13 mouse cellular contexts compared by ENCODE assay signal in the genomic region with DNA sequence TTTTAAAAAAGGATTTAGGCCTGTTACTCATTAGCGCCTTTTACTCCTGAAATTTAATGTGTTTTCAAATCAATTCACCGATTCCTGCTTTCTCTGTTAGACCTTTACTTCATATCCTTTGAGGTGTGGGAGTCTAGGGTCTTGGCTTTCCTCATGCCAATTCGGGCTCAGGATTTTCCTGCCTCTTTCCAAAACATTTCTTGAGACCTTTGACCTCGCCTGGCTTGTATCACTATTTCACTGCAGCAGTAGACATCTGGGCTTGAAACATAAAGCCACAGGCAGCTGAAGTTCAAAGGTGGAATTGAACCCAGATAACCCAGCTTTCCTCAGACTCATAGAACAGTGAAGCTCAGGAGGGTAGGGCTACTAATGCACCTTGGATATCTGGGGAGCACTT. TPM values are rescaled to one million over a fixed set of nuclear protein-coding genes. Genes with fewer than 3 reads are reported as not detected.
A peak's percentile ranks its signal among the peaks of the same experiment; 100 is the strongest.
DNase-seq lines count a peak whose midpoint lies in the region; ATAC-seq and TF ChIP-seq lines count a peak whose summit lies in the region.
"Had no signal": no experiment of that assay in that cellular context is flagged by ENCODE, and none has a peak within 500 bp of the region (broad histone marks: within the 10 kb centered on the region; RNA-seq: fewer than 3 reads in every experiment).

No protein-coding gene starts in this region.

- H3K4me1 ChIP-seq in embryonic facial prominence, embryonic 12.5 days, result peaks cover 25% of the 10 kb centered on the region
- peaks cover 21% of the 10 kb centered on the region for H3K4me1 ChIP-seq in hindbrain, embryonic 16.5 days (ENCODE audit: control insufficient read depth, insufficient read depth, low read depth, low read length)
- H3K4me1 ChIP-seq in midbrain, postnatal 0 days (ENCODE audit: insufficient read depth, low read length), result peaks cover 14% of the 10 kb centered on the region

- ATAC-seq in embryonic facial prominence, embryonic 12.5 days (ENCODE audit: insufficient number of reproducible peaks, insufficient read depth, low FRiP score, low TSS enrichment), result no peak
- no peak for ATAC-seq in hindbrain, embryonic 16.5 days
- ATAC-seq in midbrain, postnatal 0 days (ENCODE audit: low FRiP score), result no peak

- H3K9me3 ChIP-seq in embryonic facial prominence, embryonic 12.5 days, result no peaks in the 10 kb centered on the region
- no peaks in the 10 kb centered on the region for H3K9me3 ChIP-seq in hindbrain, embryonic 16.5 days (ENCODE audit: control insufficient read depth, low read length)
- H3K9me3 ChIP-seq in midbrain, postnatal 0 days (ENCODE audit: low read length), result no peaks in the 10 kb centered on the region

- H3K27ac ChIP-seq in layer of hippocampus, adult 2 months, result peak overlapping the region; percentile 19; the same call in 1 of the 2 replicates
- H3K27ac ChIP-seq in embryonic facial prominence, embryonic 12.5 days, result peak overlapping the region; percentile 97; the same call in 1 of the 2 replicates
- H3K27ac ChIP-seq in hindbrain, embryonic 16.5 days (ENCODE audit: low read depth, low read length), result peak overlapping the region; percentile 96
- H3K27ac ChIP-seq in midbrain, postnatal 0 days (ENCODE audit: low read depth, low read length), result peak overlapping the region; percentile 94; the same call in 1 of the 2 replicates

- no peak overlapping the region for H3K4me3 ChIP-seq in layer of hippocampus, adult 2 months
- no peak overlapping the region for H3K4me3 ChIP-seq in embryonic facial prominence, embryonic 12.5 days
- H3K4me3 ChIP-seq in hindbrain, embryonic 16.5 days (ENCODE audit: low read length), result no peak overlapping the region
- H3K4me3 ChIP-seq in midbrain, postnatal 0 days (ENCODE audit: low read depth, low read length), result no peak overlapping the region

- no peaks in the 10 kb centered on the region for H3K36me3 ChIP-seq in embryonic facial prominence, embryonic 12.5 days
- no peaks in the 10 kb centered on the region for H3K36me3 ChIP-seq in hindbrain, embryonic 16.5 days (ENCODE audit: control insufficient read depth, insufficient read depth, low read length)
- H3K36me3 ChIP-seq in midbrain, postnatal 0 days (ENCODE audit: insufficient read depth, low read length), result no peaks in the 10 kb centered on the region

- WGBS in embryonic facial prominence, embryonic 12.5 days, result 13% methylated on average over 4 of the region's 4 CpGs
- WGBS in hindbrain, embryonic 16.5 days, result 24% methylated on average over 4 of the region's 4 CpGs
- 24% methylated on average over 4 of the region's 4 CpGs for WGBS in midbrain, postnatal 0 days

- H3K27me3 ChIP-seq in embryonic facial prominence, embryonic 12.5 days, result no peaks in the 10 kb centered on the region
- H3K27me3 ChIP-seq in hindbrain, embryonic 16.5 days (replicated peaks; ENCODE audit: control insufficient read depth, insufficient read depth, low read length), result no peaks in the 10 kb centered on the region
- no peaks in the 10 kb centered on the region for H3K27me3 ChIP-seq in midbrain, postnatal 0 days (ENCODE audit: insufficient read depth, low read length)

- DNase-seq in layer of hippocampus, adult 2 months (ENCODE audit: low spot score in 2 of 2), result no peak
- DNase-seq in layer of hippocampus, adult 9-11 months, result no peak
- no peak for DNase-seq in midbrain, postnatal 0 days (ENCODE audit: low spot score)
- DNase-seq in adrenal gland, postnatal 14 days, result no peak
- no peak for DNase-seq in thymus, adult 18-20 months
- no peak for DNase-seq in lung, postnatal 36 days
- DNase-seq: cerebellum, adult 9-11 months had no signal

- no peak for TF ChIP-seq CTCF in layer of hippocampus, adult 2 months (conservative IDR thresholded peaks at IDR 0.05)
- TF ChIP-seq CTCF in midbrain, postnatal 0 days (IDR thresholded peaks at IDR 0.05), result no peak

- no peak overlapping the region for H3K9ac ChIP-seq in embryonic facial prominence, embryonic 12.5 days
- no peak overlapping the region for H3K9ac ChIP-seq in hindbrain, embryonic 16.5 days (ENCODE audit: low read depth, low read length)
- H3K9ac ChIP-seq in midbrain, postnatal 0 days (replicated peaks; ENCODE audit: low read length, poor library complexity, severe bottlenecking), result no peak overlapping the region

- H3K4me2 ChIP-seq in embryonic facial prominence, embryonic 12.5 days (replicated peaks), result peak overlapping the region; percentile 85
- no peak overlapping the region for H3K4me2 ChIP-seq in hindbrain, embryonic 16.5 days (ENCODE audit: low read length)
- peak overlapping the region; percentile 93 for H3K4me2 ChIP-seq in midbrain, postnatal 0 days (ENCODE audit: low read depth, low read length, poor library complexity, severe bottlenecking)

RNA-seq across cellular contexts. Expression of a gene that starts 46.1 kb away (rescaled TPM):
- not detected for total RNA-seq in layer of hippocampus, adult 2 months (2021)
- not detected in 2 replicates for polyA plus RNA-seq in embryonic facial prominence, embryonic 12.5 days (2016; fragmentation: Nextera tagmentation; extraction: Ambion mirVana)
- not detected in 2 replicates for polyA plus RNA-seq in hindbrain, embryonic 16.5 days (2015; fragmentation: Nextera tagmentation; extraction: Ambion mirVana)
- total RNA-seq in midbrain, postnatal 0 days (2014; rRNA removed), result not detected in 2 replicates
- not detected in 2 replicates for polyA plus RNA-seq in midbrain, postnatal 0 days (2015; fragmentation: Nextera tagmentation; extraction: Ambion mirVana)
- not detected in 2 replicates for total RNA-seq in adrenal gland, postnatal 14 days (2021)
- total RNA-seq: gastrocnemius, adult 18-20 months; megakaryocyte-erythroid progenitor cell, adult 5-6 weeks had no signal
- polyA plus RNA-seq: inflammation-experienced regulatory T-cells, adult 6 months; thymus, postnatal 0 days had no signal

Comparison
In these comparisons a context has a peak if more than half of its experiments do, and no peak if none do; other contexts are left out.
1. H3K27ac ChIP-seq: peak in every context shown above with its lines; median percentile 97 in embryonic facial prominence, embryonic 12.5 days; 96 in hindbrain, embryonic 16.5 days; 94 in midbrain, postnatal 0 days; 19 in layer of hippocampus, adult 2 months.